Mouse (Mus musculus) right cerebral cortex, postnatal 10 days (tissue): ENCODE measurements around the gene Ccnjl.

Source experiments
- DNase-seq, 2 experiments: peaks; one replicate each; pipeline ENCODE4 v3.0.0; 2021; ENCODE audit warnings: low spot score in 2 of 2

The Ccnjl gene

GRCm38 (mm10) chr11:43624341-43624740 is 95.8 kb downstream of the Ccnjl start:
- peak; percentile 59 to 63 for DNase-seq

GRCm38 (mm10) chr11:43626300-43626926 is 97.8 kb downstream of the Ccnjl start:
- peak; percentile 75 to 79 for DNase-seq

- peak in 1 of 2 experiments; percentile 31 for DNase-seq
Observed at GRCm38 (mm10) chr11:43626927-43627645, 98.5 kb downstream of the Ccnjl start.

GRCm38 (mm10) chr11:43631645-43632044 is 103.1 kb downstream of the Ccnjl start:
- no peak for DNase-seq

GRCm38 (mm10) chr11:43632566-43632965 is 104.0 kb downstream of the Ccnjl start:
- DNase-seq, result peak in 1 of 2 experiments; percentile 27

GRCm38 (mm10) chr11:43633165-43633564 is 104.6 kb downstream of the Ccnjl start:
- DNase-seq, result no peak

- peak; percentile 83 to 84 for DNase-seq
Observed at GRCm38 (mm10) chr11:43633658-43634401, 105.2 kb downstream of the Ccnjl start.
